Mouse (Mus musculus): ENCODE measurements around the gene S100a5.

Gene S100a5

GRCm38 (mm10) chr3:90608223-90608622 lies at the start of gene S100a5:
Gene S100a5 (plus strand): TSS chr3:90608523.
- DNase-seq (ENCODE audit: low spot score), result no peak

- no peak for DNase-seq (ENCODE audit: low spot score)
Measured at GRCm38 (mm10) chr3:90560008-90560628, 48.2 kb upstream of the S100a5 start, which contains the start of gene S100a3. Gene S100a3 (plus strand): TSS chr3:90560578.

- no peak for DNase-seq (ENCODE audit: low spot score)
Measured at GRCm38 (mm10) chr3:90574691-90575090, 33.6 kb upstream of the S100a5 start.

- no peak for DNase-seq (ENCODE audit: low spot score)
Measured at GRCm38 (mm10) chr3:90575320-90575719, 33.0 kb upstream of the S100a5 start.

- DNase-seq (ENCODE audit: low spot score), result no peak
Measured at GRCm38 (mm10) chr3:90576351-90577001, 31.8 kb upstream of the S100a5 start.

GRCm38 (mm10) chr3:90579433-90579832 lies 28.9 kb upstream of the S100a5 start:
- no peak for DNase-seq (ENCODE audit: low spot score)

- DNase-seq (ENCODE audit: low spot score), result no peak
Measured at GRCm38 (mm10) chr3:90581141-90581540, 27.2 kb upstream of the S100a5 start.

- DNase-seq (ENCODE audit: low spot score), result peak; percentile 50
Measured at GRCm38 (mm10) chr3:90582156-90582555, 26.2 kb upstream of the S100a5 start.

- no peak for DNase-seq (ENCODE audit: low spot score)
Measured at GRCm38 (mm10) chr3:90582556-90582955, 25.8 kb upstream of the S100a5 start.

- DNase-seq (ENCODE audit: low spot score), result no peak
Measured at GRCm38 (mm10) chr3:90583893-90584292, 24.4 kb upstream of the S100a5 start.

- DNase-seq (ENCODE audit: low spot score), result peak; percentile 87
Measured at GRCm38 (mm10) chr3:90585595-90585994, 22.7 kb upstream of the S100a5 start.

- DNase-seq (ENCODE audit: low spot score), result no peak
Measured at GRCm38 (mm10) chr3:90586016-90586643, 22.2 kb upstream of the S100a5 start.

GRCm38 (mm10) chr3:90586906-90587305 lies 21.4 kb upstream of the S100a5 start:
- DNase-seq (ENCODE audit: low spot score), result no peak

GRCm38 (mm10) chr3:90587361-90588101 lies 20.8 kb upstream of the S100a5 start:
- DNase-seq (ENCODE audit: low spot score), result no peak

GRCm38 (mm10) chr3:90589390-90589789 lies 18.9 kb upstream of the S100a5 start:
- DNase-seq (ENCODE audit: low spot score), result no peak

- DNase-seq (ENCODE audit: low spot score), result no peak
Measured at GRCm38 (mm10) chr3:90589947-90590346, 18.4 kb upstream of the S100a5 start, which contains the start of gene S100a2. Gene S100a2 (plus strand): TSS chr3:90590247.

GRCm38 (mm10) chr3:90594466-90594865 lies 13.9 kb upstream of the S100a5 start:
- no peak for DNase-seq (ENCODE audit: low spot score)

- no peak for DNase-seq (ENCODE audit: low spot score)
Measured at GRCm38 (mm10) chr3:90595556-90595955, 12.8 kb upstream of the S100a5 start.

GRCm38 (mm10) chr3:90596810-90597209 lies 11.5 kb upstream of the S100a5 start:
- no peak for DNase-seq (ENCODE audit: low spot score)

- DNase-seq (ENCODE audit: low spot score), result no peak
Measured at GRCm38 (mm10) chr3:90597736-90598135, 10.6 kb upstream of the S100a5 start.

GRCm38 (mm10) chr3:90598212-90598611 lies 10.1 kb upstream of the S100a5 start:
- DNase-seq (ENCODE audit: low spot score), result no peak

- DNase-seq (ENCODE audit: low spot score), result no peak
Measured at GRCm38 (mm10) chr3:90599401-90599800, 8.9 kb upstream of the S100a5 start.

GRCm38 (mm10) chr3:90600036-90600435 lies 8.3 kb upstream of the S100a5 start:
- no peak for DNase-seq (ENCODE audit: low spot score)
